Mouse (Mus musculus): ENCODE results near the gene Smarcc1. TPM values are rescaled to one million over a fixed set of nuclear protein-coding genes. Genes with fewer than 3 reads are reported as not detected.

Smarcc1 gene
- polyA plus RNA-seq, 1 experiment from 2014 or later, result 111 TPM

DNA sequence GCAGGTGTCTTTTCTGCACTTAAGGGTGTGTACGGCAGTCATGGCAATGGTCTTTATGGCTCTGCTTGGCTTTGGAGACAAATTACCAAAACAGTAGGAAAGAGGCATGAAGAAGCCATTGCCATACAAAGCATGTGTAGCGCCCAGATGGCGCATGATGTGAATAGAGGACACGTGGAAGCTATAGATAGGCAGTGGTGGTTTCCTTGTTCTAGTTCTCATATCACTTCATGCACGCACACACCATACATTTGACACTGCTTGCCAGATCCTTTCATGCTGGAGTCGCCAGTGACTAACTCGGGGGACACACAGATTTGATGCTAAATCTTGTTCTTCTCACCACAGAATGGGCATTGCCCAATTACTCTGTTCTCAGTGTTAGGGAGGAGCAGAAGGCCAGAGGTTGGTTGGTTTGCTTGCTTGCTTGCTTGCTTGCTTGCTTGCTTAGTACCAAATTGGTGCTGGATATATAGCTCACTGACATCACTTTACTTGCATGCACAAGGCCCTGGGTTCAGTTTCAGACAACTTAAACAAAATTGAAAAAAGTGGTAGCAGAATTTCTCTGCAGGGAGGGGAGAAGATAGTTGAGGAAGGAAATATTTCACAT is 125.8 kb downstream of the Smarcc1 start, which contains the start of gene Cspg5:
Cspg5 (plus strand) TSS at position 563 of the 613 bp plus-strand sequence.
- Histone ChIP-seq H3K27me3 (replicated peaks) (peaks cover 52% of the 10 kb centered on the region), H3K9ac (no peak within 1 kb of the TSS)

GRCm38 (mm10) chr9:110244567-110244888 is 127.0 kb downstream of the Smarcc1 start:
- no peak overlapping the region for H3K27ac ChIP-seq (ENCODE audit: poor library complexity, severe bottlenecking)
- peaks cover 16% of the 10 kb centered on the region for H3K4me1 ChIP-seq (replicated peaks)
- no peak overlapping the region for H3K9ac ChIP-seq
- no peak for ATAC-seq (ENCODE audit: insufficient number of reproducible peaks, low FRiP score)
- H3K9me3 ChIP-seq (replicated peaks), result no peaks in the 10 kb centered on the region
- peaks cover 55% of the 10 kb centered on the region for H3K27me3 ChIP-seq (replicated peaks)
- H3K4me3 ChIP-seq, result peak overlapping the region; percentile 77
- peak overlapping the region; percentile 100 for H3K4me2 ChIP-seq
- H3K36me3 ChIP-seq, result peaks cover 14% of the 10 kb centered on the region
- WGBS, result 24% methylated on average over 7 of the region's 7 CpGs

More for the DNA sequence above, 125.8 kb downstream of the Smarcc1 start, which contains the start of gene Cspg5:
- Histone ChIP-seq H3K36me3 (peaks cover 25% of the 10 kb centered on the region), H3K4me1 (replicated peaks) (peaks cover 10% of the 10 kb centered on the region), H3K9me3 (replicated peaks) (no peaks in the 10 kb centered on the region), H3K4me2 (peak within 1 kb of the TSS; percentile 100), H3K27ac (ENCODE audit: poor library complexity, severe bottlenecking) (no peak within 1 kb of the TSS), H3K4me3 (peak within 1 kb of the TSS; percentile 77)
- 87% methylated on average over 7 of the region's 7 CpGs for WGBS
- no peak for ATAC-seq (ENCODE audit: insufficient number of reproducible peaks, low FRiP score)

DNA sequence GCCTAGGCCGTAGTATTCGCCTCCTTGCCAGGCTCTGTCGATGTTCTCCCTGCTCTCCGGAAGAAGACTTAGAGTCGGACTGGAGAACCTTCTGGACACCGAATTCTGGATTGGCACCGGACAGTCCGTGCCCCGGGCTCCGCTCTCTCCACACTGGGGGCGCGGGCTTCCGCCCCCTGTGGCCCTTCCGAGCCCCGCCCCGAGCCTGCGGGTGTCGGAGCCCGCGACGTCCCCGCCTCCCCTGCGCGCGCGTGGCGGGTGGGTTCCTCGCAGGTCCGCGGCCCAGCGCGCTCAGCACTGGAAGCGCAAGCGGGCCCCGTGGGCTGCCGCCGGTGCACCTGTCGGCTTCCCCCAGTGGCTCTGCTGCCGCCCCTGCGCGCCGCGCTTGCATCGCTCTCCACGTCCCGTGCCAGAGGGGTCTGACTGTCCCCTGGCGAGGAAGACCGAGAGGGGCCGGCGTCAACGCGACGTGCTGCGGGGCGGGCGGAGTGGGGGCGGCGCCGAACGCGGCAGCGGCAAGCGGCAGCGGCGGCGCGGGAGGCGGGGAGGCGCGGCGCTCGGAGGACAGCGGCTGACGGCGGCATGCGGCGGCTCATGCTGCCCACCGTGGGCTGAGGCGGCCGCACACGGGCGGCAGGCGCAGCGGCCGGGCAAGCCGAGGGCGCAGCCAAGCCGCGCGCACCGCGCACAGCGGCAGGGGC is 127.5 kb downstream of the Smarcc1 start:
- H3K9ac ChIP-seq, result peak overlapping the region; percentile 76
- peaks cover 21% of the 10 kb centered on the region for H3K4me1 ChIP-seq (replicated peaks)
- no peaks in the 10 kb centered on the region for H3K9me3 ChIP-seq (replicated peaks)
- H3K27ac ChIP-seq (ENCODE audit: poor library complexity, severe bottlenecking), result no peak overlapping the region
- peak overlapping the region; percentile 100 for H3K4me2 ChIP-seq
- 2% methylated on average over 93 of the region's 93 CpGs for WGBS
- H3K36me3 ChIP-seq, result peaks cover 12% of the 10 kb centered on the region; the same call in 1 of the 2 replicates
- H3K4me3 ChIP-seq, result peak overlapping the region; percentile 77
- peaks cover 55% of the 10 kb centered on the region for H3K27me3 ChIP-seq (replicated peaks)
- ATAC-seq (ENCODE audit: insufficient number of reproducible peaks, low FRiP score), result peak; percentile 8; the same call in 1 of the 2 replicates

DNA sequence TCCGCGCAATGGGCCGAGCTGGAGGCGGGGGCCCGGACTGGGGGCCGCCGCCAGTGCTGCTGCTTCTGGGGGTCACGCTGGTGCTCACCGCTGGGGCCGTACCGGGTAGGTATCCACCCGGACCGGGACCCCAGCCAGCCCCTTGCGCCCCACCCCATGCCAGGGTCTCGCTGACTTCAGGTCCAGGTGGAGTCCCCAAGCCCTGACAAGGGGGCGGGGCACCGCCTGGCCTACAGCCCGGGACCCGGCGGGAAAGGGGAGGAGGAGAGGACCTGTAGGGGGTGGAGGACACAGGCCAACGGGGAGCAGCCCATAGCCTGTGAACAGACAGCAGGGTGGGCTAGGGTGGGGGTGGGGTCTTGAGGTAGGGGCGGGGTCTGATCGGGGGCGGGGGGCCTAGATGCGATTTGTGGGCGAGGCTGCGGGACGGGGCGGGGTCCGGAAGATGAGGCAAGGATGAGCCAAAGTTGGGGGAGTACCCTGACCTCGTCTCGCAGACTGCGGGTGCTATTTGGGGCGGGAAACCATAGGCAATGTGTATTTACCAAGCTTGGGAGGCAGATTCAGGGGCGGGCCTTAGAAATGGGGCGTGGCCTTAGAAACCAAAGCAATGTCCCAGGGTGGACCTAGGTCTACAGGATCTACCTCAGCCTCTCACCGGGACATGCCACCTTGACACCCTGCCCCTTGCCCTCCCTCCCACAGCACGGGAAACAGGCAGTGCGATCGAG is 128.2 kb downstream of the Smarcc1 start:
- WGBS, result 1% methylated on average over 40 of the region's 40 CpGs
- Histone ChIP-seq H3K4me3 (peak overlapping the region; percentile 77), H3K4me2 (peak overlapping the region; percentile 100), H3K4me1 (replicated peaks) (peaks cover 24% of the 10 kb centered on the region), H3K36me3 (peaks cover 9% of the 10 kb centered on the region; the same call in 1 of the 2 replicates), H3K9me3 (replicated peaks) (no peaks in the 10 kb centered on the region), H3K27me3 (replicated peaks) (peaks cover 55% of the 10 kb centered on the region), H3K27ac (ENCODE audit: poor library complexity, severe bottlenecking) (no peak overlapping the region), H3K9ac (peak overlapping the region; percentile 76)
- peak; percentile 76 for ATAC-seq (ENCODE audit: insufficient number of reproducible peaks, low FRiP score)

DNA sequence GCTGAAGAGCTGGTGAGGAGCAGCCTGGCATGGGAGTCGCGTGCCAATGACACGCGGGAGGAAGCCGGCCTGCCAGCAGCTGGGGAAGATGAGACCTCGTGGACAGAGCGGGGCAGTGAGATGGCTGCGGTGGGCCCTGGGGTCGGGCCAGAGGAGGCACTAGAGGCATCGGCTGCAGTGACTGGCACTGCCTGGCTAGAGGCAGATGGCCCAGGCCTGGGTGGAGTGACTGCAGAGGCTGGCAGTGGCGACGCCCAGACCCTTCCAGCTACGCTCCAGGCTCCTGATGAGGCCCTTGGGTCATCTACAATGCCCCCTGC is 128.8 kb downstream of the Smarcc1 start:
- H3K27me3 ChIP-seq (replicated peaks), result peaks cover 54% of the 10 kb centered on the region

DNA sequence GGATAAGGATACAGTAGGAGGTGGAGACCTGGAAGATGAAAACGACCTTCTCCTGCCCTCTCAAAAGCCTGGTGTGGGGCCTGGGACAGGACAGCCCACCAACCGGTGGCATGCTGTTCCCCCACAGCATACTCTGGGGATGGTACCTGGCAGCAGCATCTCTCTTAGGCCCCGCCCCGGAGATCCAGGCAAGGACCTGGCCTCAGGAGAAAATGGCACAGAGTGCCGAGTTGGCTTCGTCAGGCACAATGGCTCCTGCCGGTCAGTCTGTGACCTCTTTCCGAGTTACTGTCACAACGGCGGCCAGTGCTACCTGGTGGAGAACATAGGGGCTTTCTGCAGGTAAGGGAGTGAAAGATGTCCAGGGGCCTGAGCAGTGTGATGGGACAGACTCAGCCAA is 129.5 kb downstream of the Smarcc1 start:
- no peak overlapping the region for H3K27ac ChIP-seq (ENCODE audit: poor library complexity, severe bottlenecking)
- WGBS, result 79% methylated on average over 10 of the region's 10 CpGs
- H3K27me3 ChIP-seq (replicated peaks), result peaks cover 46% of the 10 kb centered on the region
- no peak overlapping the region for H3K9ac ChIP-seq
- H3K4me3 ChIP-seq, result no peak overlapping the region
- no peak for ATAC-seq (ENCODE audit: insufficient number of reproducible peaks, low FRiP score)
- no peak overlapping the region for H3K4me2 ChIP-seq
- no peaks in the 10 kb centered on the region for H3K36me3 ChIP-seq
- peaks cover 24% of the 10 kb centered on the region for H3K4me1 ChIP-seq (replicated peaks)
- H3K9me3 ChIP-seq (replicated peaks), result no peaks in the 10 kb centered on the region

More for the DNA sequence above, 128.8 kb downstream of the Smarcc1 start:
- Histone ChIP-seq H3K27ac (ENCODE audit: poor library complexity, severe bottlenecking) (no peak overlapping the region), H3K4me3 (peak overlapping the region; percentile 77), H3K36me3 (peaks cover 6% of the 10 kb centered on the region; the same call in 1 of the 2 replicates), H3K4me2 (peak overlapping the region; percentile 100), H3K9ac (peak overlapping the region; percentile 76), H3K4me1 (replicated peaks) (peaks cover 24% of the 10 kb centered on the region), H3K9me3 (replicated peaks) (no peaks in the 10 kb centered on the region)
- 35% methylated on average over 13 of the region's 13 CpGs for WGBS
- 0 out of 2 replicates have a peak, but pooled peaks have one; percentile 13 for ATAC-seq (ENCODE audit: insufficient number of reproducible peaks, low FRiP score)

GRCm38 (mm10) chr9:110248861-110249260 is 131.4 kb downstream of the Smarcc1 start:
- 82% methylated on average over 2 of the region's 2 CpGs for WGBS
- no peak overlapping the region for H3K4me3 ChIP-seq
- peaks cover 30% of the 10 kb centered on the region for H3K27me3 ChIP-seq (replicated peaks)
- no peak for ATAC-seq (ENCODE audit: insufficient number of reproducible peaks, low FRiP score)
- no peak overlapping the region for H3K27ac ChIP-seq (ENCODE audit: poor library complexity, severe bottlenecking)
- H3K36me3 ChIP-seq, result no peaks in the 10 kb centered on the region
- H3K4me1 ChIP-seq (replicated peaks), result peaks cover 24% of the 10 kb centered on the region
- H3K9ac ChIP-seq, result no peak overlapping the region
- H3K9me3 ChIP-seq (replicated peaks), result no peaks in the 10 kb centered on the region
- no peak overlapping the region for H3K4me2 ChIP-seq

DNA sequence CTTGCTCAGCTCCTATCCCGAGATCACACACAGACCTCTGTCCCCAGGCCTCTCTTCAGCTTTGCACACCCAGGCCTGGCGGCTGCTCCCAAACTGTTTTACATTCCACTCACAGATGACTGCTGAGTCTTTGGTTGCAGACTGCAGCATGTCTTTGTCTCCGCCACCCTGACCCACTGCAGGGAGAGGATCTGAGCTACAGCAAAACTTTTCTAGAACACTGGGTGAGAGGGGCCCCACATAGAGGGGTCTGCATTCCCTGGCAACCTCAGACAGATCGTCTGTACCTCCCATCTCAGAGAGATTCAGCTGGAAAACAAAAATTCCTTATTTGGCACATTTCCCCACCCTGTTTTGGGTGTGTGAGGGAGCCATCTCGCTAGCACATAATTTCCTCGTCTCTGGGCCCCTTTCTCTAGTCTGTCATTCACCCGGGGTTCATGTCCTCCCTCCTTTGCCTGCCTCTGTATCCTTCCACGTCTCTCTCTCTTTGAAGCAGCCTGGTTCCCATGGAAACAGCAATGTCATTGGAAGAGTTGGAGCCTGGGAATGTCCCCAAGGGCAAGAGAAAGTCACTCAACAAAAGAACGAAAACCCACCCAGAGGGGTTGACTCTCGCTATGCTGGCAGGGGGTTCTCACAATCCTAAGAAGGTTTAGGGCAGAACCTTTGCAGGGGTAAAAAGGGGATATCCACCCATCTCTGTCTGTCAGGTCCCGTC is 132.5 kb downstream of the Smarcc1 start:
- Histone ChIP-seq H3K4me2 (peak overlapping the region; percentile 20), H3K4me1 (replicated peaks) (peaks cover 22% of the 10 kb centered on the region), H3K27me3 (replicated peaks) (peaks cover 19% of the 10 kb centered on the region), H3K36me3 (no peaks in the 10 kb centered on the region), H3K27ac (ENCODE audit: poor library complexity, severe bottlenecking) (no peak overlapping the region), H3K9me3 (replicated peaks) (no peaks in the 10 kb centered on the region), H3K4me3 (no peak overlapping the region), H3K9ac (no peak overlapping the region)
- 24% methylated on average over 11 of the region's 11 CpGs for WGBS
- no peak for ATAC-seq (ENCODE audit: insufficient number of reproducible peaks, low FRiP score)

GRCm38 (mm10) chr9:110250776-110251175 is 133.3 kb downstream of the Smarcc1 start:
- H3K27me3 ChIP-seq (replicated peaks), result peaks cover 17% of the 10 kb centered on the region
- no peak for ATAC-seq (ENCODE audit: insufficient number of reproducible peaks, low FRiP score)
- no peak overlapping the region for H3K4me2 ChIP-seq
- H3K4me1 ChIP-seq (replicated peaks), result peaks cover 21% of the 10 kb centered on the region
- H3K9ac ChIP-seq, result no peak overlapping the region
- H3K27ac ChIP-seq (ENCODE audit: poor library complexity, severe bottlenecking), result no peak overlapping the region
- H3K9me3 ChIP-seq (replicated peaks), result no peaks in the 10 kb centered on the region
- no peak overlapping the region for H3K4me3 ChIP-seq
- no peaks in the 10 kb centered on the region for H3K36me3 ChIP-seq
- 85% methylated on average over 14 of the region's 14 CpGs for WGBS

DNA sequence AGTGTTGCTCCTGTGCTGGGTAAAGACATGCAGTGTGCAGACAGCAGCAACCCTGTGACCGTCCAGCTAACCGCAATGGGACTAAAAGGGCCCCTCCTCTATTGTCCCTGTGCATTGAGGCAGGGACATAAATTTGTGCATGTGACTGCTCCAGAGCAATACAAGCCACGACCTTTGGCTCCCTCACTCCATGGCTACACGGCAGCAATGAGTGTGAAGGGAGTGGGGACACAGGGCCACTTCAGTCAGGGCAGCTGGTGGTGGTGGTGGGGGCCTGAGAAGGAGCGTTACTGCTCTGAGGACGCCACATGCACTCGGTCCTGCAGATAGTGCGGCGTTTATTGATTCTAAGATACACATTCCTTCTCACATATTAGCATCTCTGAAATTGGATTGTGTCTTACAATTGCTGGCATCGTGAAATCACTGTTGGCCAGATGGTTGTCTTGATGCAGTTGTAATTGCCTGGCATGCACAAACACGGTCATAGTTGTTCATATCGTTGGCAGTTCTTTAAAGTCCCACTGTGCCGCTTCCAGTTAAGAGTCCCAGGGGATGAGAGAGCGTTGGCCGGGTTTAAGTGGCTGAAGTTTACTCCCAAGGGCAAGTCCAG is 138.0 kb downstream of the Smarcc1 start:
- Histone ChIP-seq H3K27me3 (replicated peaks) (no peaks in the 10 kb centered on the region), H3K27ac (ENCODE audit: poor library complexity, severe bottlenecking) (no peak overlapping the region), H3K4me3 (no peak overlapping the region), H3K9ac (no peak overlapping the region), H3K36me3 (no peaks in the 10 kb centered on the region), H3K9me3 (replicated peaks) (no peaks in the 10 kb centered on the region; the same call in 1 of the 2 replicates), H3K4me2 (no peak overlapping the region), H3K4me1 (replicated peaks) (no peaks in the 10 kb centered on the region)
- WGBS, result 80% methylated on average over 15 of the region's 15 CpGs
- ATAC-seq (ENCODE audit: insufficient number of reproducible peaks, low FRiP score), result no peak

All from heart, embryonic 12.5 days (tissue).